Mouse (Mus musculus) midbrain, embryonic 15.5 days (tissue): ENCODE measurements around the gene Arv1. TPM values are rescaled to one million over a fixed set of nuclear protein-coding genes. Genes with fewer than 3 reads are reported as not detected.

Experiments used
- ATAC-seq: fragments of 200-750 bp; cut with Nextera tagmentation; replicated peaks from 2 replicates; pipeline ENCODE4 v1.8.0; 2017; ENCODE audit warnings: moderate TSS enrichment
- H3K27ac ChIP-seq: fragments of 300-500 bp; sonication (generic); 2 replicates; pipeline ENCODE4 v1.5.1; 2015; ENCODE audit warnings: mild to moderate bottlenecking, inconsistent platforms
- H3K27me3 ChIP-seq: fragments of 300-500 bp; sonication (generic); replicated peaks from 2 replicates; pipeline ENCODE4 v1.6.1; 2015; ENCODE audit warnings: inconsistent platforms
- H3K36me3 ChIP-seq: fragments of 300-500 bp; sonication (generic); replicated peaks from 2 replicates; pipeline ENCODE4 v1.6.1; 2015; ENCODE audit warnings: inconsistent platforms
- H3K4me1 ChIP-seq: fragments of 300-500 bp; sonication (generic); 2 replicates; pipeline ENCODE4 v1.6.1; 2015; ENCODE audit warnings: inconsistent platforms
- H3K4me2 ChIP-seq: fragments of 300-500 bp; sonication (generic); 2 replicates; pipeline ENCODE4 v1.6.1; 2015; ENCODE audit warnings: inconsistent platforms, mild to moderate bottlenecking, moderate library complexity
- H3K4me3 ChIP-seq: fragments of 300-500 bp; sonication (generic); 2 replicates; pipeline ENCODE4 v1.5.1; 2015; ENCODE audit warnings: mild to moderate bottlenecking, inconsistent platforms
- H3K9ac ChIP-seq: fragments of 300-500 bp; sonication (generic); 2 replicates; pipeline ENCODE4 v1.6.1; 2015; ENCODE audit warnings: mild to moderate bottlenecking, inconsistent platforms
- H3K9me3 ChIP-seq: fragments of 300-500 bp; sonication (generic); 2 replicates; pipeline ENCODE4 v1.6.1; 2016; ENCODE audit warnings: inconsistent platforms
- WGBS: fragments of 180-500 bp; shearing (Covaris S2); methylation state at CpG from one replicate; pipeline ENCODE4 v1.1.7; 2015; ENCODE audit warnings: mixed read lengths; 5-methylcytosine and 5-hydroxymethylcytosine counted together
- polyA plus RNA-seq: library from polyadenylated mRNA; unstranded; fragments of >200 nt; fragmentation: Nextera tagmentation; extraction: Ambion mirVana; gene quantifications from 2 replicates; pipeline ENCODE4 v1.2.1, GENCODE M21; 2015

The Arv1 gene
- polyA plus RNA-seq, 1 experiment from 2014 or later, result 37.6 TPM

DNA sequence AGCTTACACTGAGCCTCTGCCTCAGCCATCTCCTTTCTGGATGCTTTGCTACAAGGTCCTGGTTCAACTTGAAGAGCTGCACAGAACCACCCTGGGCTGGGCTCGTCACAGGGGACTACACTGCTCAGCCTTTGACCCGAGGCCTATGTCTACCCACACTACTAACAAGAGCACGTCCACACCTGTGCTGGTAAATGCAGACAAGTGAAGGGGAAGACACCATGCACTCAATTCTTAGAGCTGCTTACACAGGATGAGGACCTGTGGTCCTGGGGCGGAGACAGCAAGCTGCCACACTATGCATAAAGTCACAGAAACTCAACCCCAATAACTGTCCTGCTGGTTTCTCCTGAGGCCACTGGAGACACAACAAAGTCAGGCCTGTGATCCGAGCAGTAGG, 21.7 kb upstream of the Arv1 start:
- 93% methylated on average over 5 of the region's 5 CpGs for WGBS
- no peaks in the 10 kb centered on the region for H3K9me3 ChIP-seq
- H3K27me3 ChIP-seq, result no peaks in the 10 kb centered on the region
- no peak overlapping the region for H3K9ac ChIP-seq
- H3K4me1 ChIP-seq, result no peaks in the 10 kb centered on the region
- no peak overlapping the region for H3K27ac ChIP-seq
- H3K4me2 ChIP-seq, result no peak overlapping the region
- no peak for ATAC-seq
- no peak overlapping the region for H3K4me3 ChIP-seq
- peaks cover 22% of the 10 kb centered on the region; the same call in 1 of the 2 replicates for H3K36me3 ChIP-seq

DNA sequence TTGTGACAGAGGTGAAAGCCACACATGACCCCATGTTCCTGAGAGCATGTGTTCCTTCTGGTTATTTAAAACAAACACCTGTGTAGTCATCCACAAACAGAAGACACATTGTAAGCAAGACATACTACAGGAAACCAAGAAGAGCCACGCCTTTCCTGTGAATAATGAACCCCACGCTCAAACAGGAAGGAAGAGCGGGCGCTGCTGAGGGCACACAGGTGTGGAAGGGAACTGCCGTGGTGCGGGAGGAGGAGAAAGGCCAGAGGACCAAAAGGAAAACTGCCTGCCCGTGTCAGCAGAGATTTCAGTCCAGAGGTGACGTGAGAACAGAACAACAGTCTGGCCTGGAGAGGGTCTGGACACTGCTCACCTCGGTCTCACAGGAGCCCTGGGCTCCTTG, 20.9 kb upstream of the Arv1 start:
- Histone ChIP-seq H3K9me3 (no peaks in the 10 kb centered on the region), H3K36me3 (peaks cover 26% of the 10 kb centered on the region; the same call in 1 of the 2 replicates), H3K27ac (no peak overlapping the region), H3K4me3 (no peak overlapping the region), H3K9ac (no peak overlapping the region), H3K4me2 (no peak overlapping the region), H3K4me1 (no peaks in the 10 kb centered on the region), H3K27me3 (no peaks in the 10 kb centered on the region)
- ATAC-seq, result no peak
- 92% methylated on average over 9 of the region's 9 CpGs for WGBS

DNA sequence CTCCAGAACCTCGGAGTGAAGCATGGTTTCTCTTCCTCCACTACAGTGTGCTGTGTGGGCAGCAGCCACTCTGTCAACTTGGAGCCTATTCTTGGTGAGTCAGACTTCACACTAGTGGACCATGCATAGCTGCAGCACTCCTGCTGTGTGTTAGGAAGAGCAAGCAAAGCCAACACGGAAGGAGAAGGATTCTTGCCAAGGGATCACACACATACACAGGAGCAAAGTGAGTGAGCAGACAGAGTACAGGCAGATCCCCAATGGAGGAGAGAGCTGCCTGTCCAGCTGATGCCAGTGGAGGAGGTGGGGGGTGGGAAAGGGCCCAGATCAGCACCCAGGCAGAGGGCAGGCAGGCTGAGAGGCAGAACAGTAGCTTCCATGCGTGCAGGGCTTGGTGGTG, 19.8 kb upstream of the Arv1 start:
- whole genome bisulfite sequencing, result 87% methylated on average over 3 of the region's 3 CpGs
- Histone ChIP-seq H3K4me1 (no peaks in the 10 kb centered on the region), H3K9ac (no peak overlapping the region), H3K4me2 (no peak overlapping the region), H3K4me3 (no peak overlapping the region), H3K27me3 (no peaks in the 10 kb centered on the region), H3K9me3 (no peaks in the 10 kb centered on the region), H3K27ac (no peak overlapping the region), H3K36me3 (peaks cover 24% of the 10 kb centered on the region; the same call in 1 of the 2 replicates)
- no peak for ATAC-seq

DNA sequence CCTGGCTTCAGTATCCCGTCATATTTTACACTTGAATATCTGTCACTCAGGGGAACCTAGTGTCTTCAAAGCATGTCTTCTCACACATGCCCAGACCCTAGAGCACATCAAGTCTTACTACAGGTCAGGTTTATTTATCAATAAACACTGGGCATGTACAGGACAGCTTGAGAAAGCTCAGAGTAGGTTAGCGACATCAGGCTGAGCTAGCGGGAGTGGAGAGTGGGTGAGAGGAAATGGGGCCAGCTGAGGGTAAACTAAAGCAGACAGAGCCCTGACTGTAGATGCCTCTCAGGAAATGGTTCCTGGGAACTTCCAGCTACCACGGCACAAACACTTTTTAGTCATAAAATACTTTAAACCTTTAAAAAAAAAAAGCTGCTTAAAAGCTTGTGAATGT, 18.4 kb upstream of the Arv1 start:
- H3K36me3 ChIP-seq, result peaks cover 18% of the 10 kb centered on the region; the same call in 1 of the 2 replicates
- H3K4me3 ChIP-seq, result no peak overlapping the region
- no peak overlapping the region for H3K27ac ChIP-seq
- 82% methylated on average over 4 of the region's 4 CpGs for WGBS
- no peak overlapping the region for H3K9ac ChIP-seq
- no peaks in the 10 kb centered on the region for H3K4me1 ChIP-seq
- ATAC-seq, result no peak
- H3K9me3 ChIP-seq, result no peaks in the 10 kb centered on the region
- no peak overlapping the region for H3K4me2 ChIP-seq
- H3K27me3 ChIP-seq, result no peaks in the 10 kb centered on the region

DNA sequence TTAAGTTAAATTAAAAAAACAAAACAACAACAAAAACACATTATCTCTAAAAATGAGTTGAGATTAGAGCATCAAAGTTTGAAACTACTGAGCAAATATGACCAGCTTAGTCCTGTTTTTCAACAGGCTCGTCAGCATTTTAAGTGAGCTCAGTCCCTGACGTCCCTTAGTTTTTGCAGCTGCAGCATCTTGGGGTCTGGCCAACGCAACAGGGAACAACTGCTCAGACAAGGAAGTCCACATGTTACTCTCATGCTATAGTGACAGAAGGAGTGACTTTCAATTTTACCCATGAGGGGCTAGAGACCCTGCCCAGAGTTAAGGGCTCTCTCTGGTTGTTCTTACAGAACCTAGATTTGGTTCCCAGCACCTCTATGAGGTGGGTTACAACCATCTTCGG, 17.6 kb upstream of the Arv1 start:
- ATAC-seq, result no peak
- Histone ChIP-seq H3K27me3 (no peaks in the 10 kb centered on the region), H3K4me2 (no peak overlapping the region), H3K9me3 (no peaks in the 10 kb centered on the region), H3K36me3 (peaks cover 24% of the 10 kb centered on the region; the same call in 1 of the 2 replicates), H3K4me3 (no peak overlapping the region), H3K27ac (no peak overlapping the region), H3K4me1 (no peaks in the 10 kb centered on the region), H3K9ac (no peak overlapping the region)
- 92% methylated on average over 4 of the region's 4 CpGs for WGBS

DNA sequence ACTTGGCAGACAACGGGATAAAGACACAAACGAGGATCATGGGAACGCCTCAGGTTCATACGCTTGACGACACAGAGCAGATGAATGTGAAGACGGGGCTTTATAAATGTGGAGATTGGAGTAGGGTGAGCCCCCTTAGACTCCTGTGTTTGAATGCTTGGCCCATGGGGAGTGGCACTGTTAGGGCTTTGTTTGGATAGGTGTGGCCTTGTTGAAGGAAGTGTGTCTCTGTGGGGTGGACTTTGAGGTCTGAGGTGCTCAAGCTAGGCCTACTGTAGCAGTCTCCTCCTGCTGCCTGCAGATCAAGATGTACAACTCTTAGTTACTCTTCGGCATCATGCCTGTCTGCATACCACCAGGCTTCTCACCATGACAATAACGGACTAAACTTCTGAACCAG, 16.1 kb upstream of the Arv1 start:
- Histone ChIP-seq H3K9me3 (no peaks in the 10 kb centered on the region), H3K4me2 (no peak overlapping the region), H3K27ac (no peak overlapping the region), H3K36me3 (peaks cover 22% of the 10 kb centered on the region; the same call in 1 of the 2 replicates), H3K4me3 (no peak overlapping the region), H3K9ac (no peak overlapping the region), H3K4me1 (no peaks in the 10 kb centered on the region), H3K27me3 (no peaks in the 10 kb centered on the region)
- no peak for ATAC-seq
- 97% methylated on average over 8 of the region's 8 CpGs for WGBS

DNA sequence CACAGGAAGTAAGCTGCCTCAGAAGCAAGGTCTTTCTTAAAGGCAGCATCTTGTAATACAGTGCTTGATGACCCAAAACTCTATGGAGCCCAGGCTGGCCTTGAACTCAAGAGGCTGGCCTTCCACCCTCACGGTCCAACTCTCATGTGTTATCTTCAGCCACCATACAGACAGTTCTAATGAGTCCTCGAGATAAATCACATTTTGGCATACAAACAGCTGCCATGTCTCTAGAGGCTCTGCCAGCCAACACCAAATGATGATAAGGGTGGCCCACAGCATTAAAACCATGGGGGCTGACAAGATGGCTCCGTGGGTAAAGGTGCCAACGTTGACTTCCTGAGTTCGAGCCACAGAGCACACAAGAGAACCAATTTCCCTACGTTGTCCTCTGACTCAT, 8.7 kb upstream of the Arv1 start:
- peaks cover 39% of the 10 kb centered on the region; the same call in 1 of the 2 replicates for H3K36me3 ChIP-seq

DNA sequence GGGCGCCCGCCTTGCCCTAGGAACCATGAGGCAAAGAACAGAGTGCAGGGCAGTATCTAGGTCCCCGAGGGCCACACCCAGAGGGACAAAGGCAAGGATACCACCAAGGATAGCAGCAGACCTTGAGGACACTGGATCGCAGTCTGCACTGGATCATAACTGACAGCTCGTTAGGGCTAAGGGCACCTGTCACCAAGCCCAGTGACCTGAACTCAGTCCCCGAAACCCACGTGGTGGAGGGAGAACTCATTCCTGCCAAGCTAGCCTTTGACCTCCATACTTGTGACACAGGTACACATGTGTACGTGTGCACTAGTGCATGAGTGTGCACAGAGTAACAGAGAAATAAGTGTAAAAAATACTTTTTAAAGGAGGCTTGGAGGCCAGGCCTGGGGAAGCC, 6.2 kb upstream of the Arv1 start:
- Histone ChIP-seq H3K27ac (no peak overlapping the region), H3K36me3 (peaks cover 25% of the 10 kb centered on the region; the same call in 1 of the 2 replicates), H3K4me1 (peaks cover 12% of the 10 kb centered on the region), H3K9ac (no peak overlapping the region), H3K4me2 (no peak overlapping the region), H3K27me3 (no peaks in the 10 kb centered on the region), H3K4me3 (no peak overlapping the region), H3K9me3 (no peaks in the 10 kb centered on the region)
- no peak for ATAC-seq
- 89% methylated on average over 8 of the region's 8 CpGs for WGBS

More for the DNA sequence above, 8.7 kb upstream of the Arv1 start:
- H3K9me3 ChIP-seq, result no peaks in the 10 kb centered on the region
- H3K4me3 ChIP-seq, result no peak overlapping the region
- H3K27ac ChIP-seq, result no peak overlapping the region
- H3K4me1 ChIP-seq, result no peaks in the 10 kb centered on the region
- no peaks in the 10 kb centered on the region for H3K27me3 ChIP-seq
- no peak overlapping the region for H3K4me2 ChIP-seq
- 95% methylated on average over 6 of the region's 6 CpGs for WGBS
- no peak overlapping the region for H3K9ac ChIP-seq
- ATAC-seq, result no peak

DNA sequence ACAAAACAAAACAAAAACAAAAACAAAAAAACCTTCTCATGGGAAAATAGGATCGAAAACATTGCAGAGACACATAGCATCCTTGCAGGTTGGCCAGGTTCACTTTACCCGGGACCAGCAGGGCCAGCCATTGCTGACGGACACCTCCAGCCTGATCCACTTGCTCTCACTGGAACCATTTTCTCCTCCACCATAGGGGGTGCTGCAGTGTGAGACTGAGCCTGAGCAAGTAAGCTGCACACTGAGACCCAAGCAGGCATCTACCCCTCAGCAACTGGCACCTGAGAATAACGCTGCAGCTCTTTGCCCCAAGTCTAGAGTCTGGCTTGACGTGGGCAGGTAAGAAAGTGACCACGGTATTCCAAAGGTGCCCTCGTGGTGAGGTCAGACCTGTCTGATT, 1.8 kb upstream of the Arv1 start:
- Histone ChIP-seq H3K27ac (no peak overlapping the region), H3K36me3 (no peaks in the 10 kb centered on the region), H3K9me3 (no peaks in the 10 kb centered on the region), H3K27me3 (no peaks in the 10 kb centered on the region), H3K4me3 (no peak overlapping the region), H3K9ac (no peak overlapping the region), H3K4me1 (peaks cover 27% of the 10 kb centered on the region), H3K4me2 (0 out of 2 replicates have a peak overlapping the region, but pooled peaks have one; percentile 73)
- no peak for ATAC-seq
- 79% methylated on average over 7 of the region's 7 CpGs for WGBS

DNA sequence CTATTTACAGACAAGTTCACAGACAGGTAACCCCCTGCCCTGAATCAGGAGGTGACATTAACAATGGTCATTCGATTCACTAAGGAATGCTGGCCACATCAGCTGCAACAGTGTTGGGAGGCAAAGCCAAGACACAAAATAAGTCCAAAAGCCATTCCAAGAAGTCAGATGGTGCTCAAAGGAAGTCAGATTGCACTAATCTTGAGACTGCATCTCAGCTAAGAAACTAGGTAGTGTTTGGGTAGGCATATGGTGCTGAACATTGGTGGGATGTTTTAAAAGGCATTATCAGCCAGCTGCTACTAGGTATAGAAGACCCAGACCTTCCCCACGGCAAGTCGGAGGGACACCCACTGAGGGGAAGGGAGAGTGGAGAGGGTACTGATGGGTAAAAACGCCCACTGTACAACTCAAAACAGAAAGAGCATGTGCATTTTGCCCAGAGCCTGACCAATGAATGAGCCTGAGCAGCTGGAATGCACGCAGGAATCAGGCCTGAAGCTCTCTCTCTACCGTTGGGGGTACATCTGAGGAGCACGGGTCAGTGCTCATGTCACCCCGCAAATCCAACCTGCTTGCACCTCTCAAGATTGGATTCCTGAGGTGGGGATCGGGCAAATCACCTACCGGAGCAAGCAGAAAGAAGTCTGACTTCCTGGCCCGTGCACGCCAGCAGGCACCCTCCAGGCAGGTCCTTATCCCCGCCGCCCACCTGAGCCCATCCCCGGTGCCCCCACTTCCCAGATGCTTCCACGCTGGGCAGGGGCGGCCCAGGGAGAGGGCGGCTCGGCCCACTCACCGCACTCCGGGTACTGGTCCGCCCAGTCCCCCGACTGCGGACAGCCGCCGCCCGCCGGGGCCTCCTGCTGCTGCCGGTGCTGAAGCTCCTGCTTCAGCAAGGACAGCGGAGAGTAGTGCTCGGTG, 739 bp upstream of the Arv1 start:
- Histone ChIP-seq H3K9ac (peak overlapping the region; percentile 66), H3K9me3 (no peaks in the 10 kb centered on the region), H3K4me2 (peak overlapping the region; percentile 73), H3K27ac (peak overlapping the region; percentile 64), H3K27me3 (no peaks in the 10 kb centered on the region), H3K4me1 (peaks cover 27% of the 10 kb centered on the region), H3K4me3 (peak overlapping the region; percentile 60), H3K36me3 (peaks cover 3% of the 10 kb centered on the region)
- 3% methylated on average over 31 of the region's 31 CpGs for WGBS
- ATAC-seq, result peak; percentile 83

DNA sequence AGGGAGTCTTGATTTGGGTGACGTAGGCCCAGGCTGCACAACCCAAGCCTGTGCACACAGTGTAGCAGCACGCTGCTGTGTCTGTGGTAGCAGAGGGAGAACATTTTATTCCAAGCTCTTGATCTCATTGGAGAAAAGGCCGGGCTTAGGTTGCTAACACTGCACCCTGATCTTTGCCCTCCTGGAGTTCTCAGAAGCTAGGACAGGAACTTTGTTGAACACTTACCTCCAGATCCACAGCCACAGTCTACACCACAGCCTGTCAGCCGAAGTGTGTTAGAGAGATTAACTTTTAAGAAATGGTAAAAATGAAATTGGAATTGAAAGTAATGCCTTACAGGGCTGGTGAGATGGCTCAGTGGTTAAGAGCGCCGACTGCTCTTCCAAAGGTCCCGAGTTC, 2.4 kb downstream of the Arv1 start:
- no peak for ATAC-seq
- Histone ChIP-seq H3K4me2 (no peak overlapping the region), H3K27ac (no peak overlapping the region), H3K9ac (no peak overlapping the region), H3K9me3 (no peaks in the 10 kb centered on the region), H3K27me3 (no peaks in the 10 kb centered on the region), H3K4me3 (no peak overlapping the region), H3K36me3 (peaks cover 22% of the 10 kb centered on the region), H3K4me1 (peaks cover 27% of the 10 kb centered on the region)
- WGBS, result 98% methylated on average over 7 of the region's 7 CpGs

DNA sequence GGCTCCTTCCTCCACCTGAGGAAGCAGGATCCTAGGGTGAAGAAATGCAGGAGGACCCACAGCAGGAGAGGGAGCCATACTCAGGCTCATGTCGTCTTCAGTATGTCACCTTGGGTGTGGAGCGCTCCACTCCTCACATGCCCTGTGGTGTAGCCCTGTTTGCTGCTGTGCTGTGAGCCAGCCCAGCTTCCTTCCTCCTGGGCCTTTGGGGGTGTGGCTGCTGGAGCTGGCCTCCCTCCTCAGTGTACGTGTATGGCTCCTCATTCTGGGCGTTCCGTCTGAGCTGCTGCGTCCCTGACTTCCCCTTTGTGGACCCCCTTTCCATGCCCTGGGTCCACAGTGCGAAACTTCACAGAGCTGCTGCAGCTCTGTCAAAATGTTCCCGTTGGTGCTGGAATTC, 10.9 kb downstream of the Arv1 start:
- H3K27ac ChIP-seq, result no peak overlapping the region
- ATAC-seq, result no peak
- 92% methylated on average over 8 of the region's 8 CpGs for WGBS
- no peak overlapping the region for H3K9ac ChIP-seq
- no peaks in the 10 kb centered on the region for H3K4me1 ChIP-seq
- H3K4me3 ChIP-seq, result no peak overlapping the region
- peaks cover 59% of the 10 kb centered on the region for H3K36me3 ChIP-seq
- H3K27me3 ChIP-seq, result no peaks in the 10 kb centered on the region
- no peak overlapping the region for H3K4me2 ChIP-seq
- H3K9me3 ChIP-seq, result no peaks in the 10 kb centered on the region
